Mouse (Mus musculus) left cerebral cortex, adult 18-20 months (tissue): ENCODE measurements at regions not wholly inside any gene's neighbourhood (a gene's known extent, or its start where the extent isn't known, plus 50 kb on each side); places are given as distances from the start of the nearest gene placed in this dataset.

Experiments used
- DNase-seq, 2 experiments: peaks; one replicate each; pipeline ENCODE4 v3.0.0; 2021 to 2022; ENCODE audit warnings: low spot score in 2 of 2, mixed read lengths in 1 of 2

GRCm38 (mm10) chr1:121620262-121620661 is 52.5 kb upstream of the Ddx18 start:
- no peak for DNase-seq

GRCm38 (mm10) chr1:121618550-121618949 is 50.8 kb upstream of the Ddx18 start:
- no peak for DNase-seq
